Mouse (Mus musculus): ENCODE data around the gene Zfp626.
A peak's percentile ranks its signal among the peaks of the same experiment; 100 is the strongest.
"Not testable (repeated sequence)": the region's sequence is repeated elsewhere in the genome, so short reads cannot be mapped to it uniquely, and the experiment has no call there.

Zfp626 gene

DNA sequence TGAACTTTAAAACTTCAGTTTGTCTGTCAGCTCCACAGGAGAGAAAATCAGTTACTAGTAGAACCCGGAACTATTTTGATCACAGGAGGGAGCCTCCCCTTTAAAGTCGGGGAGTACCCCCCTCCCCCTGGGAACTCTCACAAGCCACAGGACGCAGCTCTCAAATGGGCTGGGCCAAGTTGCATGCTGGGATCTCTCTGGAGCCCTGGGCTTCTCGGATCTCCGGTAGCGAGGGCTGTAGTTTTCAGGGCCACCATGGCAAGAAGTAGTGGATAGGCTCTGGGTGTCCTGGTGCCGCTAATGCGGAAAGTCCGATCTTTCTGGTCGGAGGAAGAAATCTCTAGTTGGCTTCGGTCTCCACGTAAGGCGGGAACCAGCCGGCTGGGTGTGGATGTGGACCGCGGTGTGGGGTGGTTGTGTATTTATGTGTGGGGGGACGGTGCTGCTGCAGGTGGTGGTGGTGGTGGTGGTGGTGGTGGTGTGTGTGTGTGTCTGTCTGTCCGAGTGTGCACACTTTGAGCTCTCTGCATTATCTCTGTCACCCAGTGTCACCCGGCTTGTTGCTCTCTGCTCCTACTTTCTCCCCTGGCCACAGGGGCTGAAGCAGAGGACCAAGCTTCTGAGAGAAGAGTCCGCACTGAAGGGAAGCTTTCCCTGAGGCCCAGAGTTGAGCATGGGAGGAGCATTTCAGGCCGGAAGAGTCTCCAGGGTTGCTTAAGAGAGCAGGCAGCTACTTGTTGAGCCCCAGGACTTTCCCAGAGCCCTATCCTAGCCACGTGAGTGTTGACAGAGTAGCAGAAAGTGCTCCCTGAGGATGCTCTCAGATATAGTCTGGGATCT is 53.6 kb downstream of the Zfp626 start:
- DNase-seq (ENCODE audit: low read depth): peak; percentile 79

DNA sequence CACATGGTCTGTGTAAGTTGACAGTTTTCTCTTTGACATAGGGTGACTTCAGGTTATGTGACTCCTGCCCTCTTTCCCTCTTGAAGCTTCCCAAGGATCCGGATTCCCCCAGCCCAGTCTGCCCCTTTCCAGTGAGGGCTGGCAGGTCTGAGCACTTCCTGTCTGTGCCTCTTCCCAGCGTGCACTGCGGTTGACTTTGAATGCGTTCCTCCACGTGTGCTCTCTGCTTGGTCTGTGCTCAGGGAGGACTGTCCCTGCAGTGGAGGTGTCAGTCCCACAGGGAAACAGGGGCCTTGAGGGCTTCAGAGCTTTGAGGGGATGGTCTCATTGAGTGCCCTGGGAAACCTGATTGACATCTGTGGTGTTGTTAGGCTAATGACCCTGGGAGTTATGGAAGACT is 55.6 kb downstream of the Zfp626 start:
- DNase-seq (ENCODE audit: low read depth): not testable (repeated sequence)
